Mouse (Mus musculus): Measurements from ENCODE around the gene Coro7. TPM values are rescaled to one million over a fixed set of nuclear protein-coding genes. Genes with fewer than 3 reads are reported as not detected.
"Not testable (repeated sequence)": the region's sequence is repeated elsewhere in the genome, so short reads cannot be mapped to it uniquely, and the experiment has no call there.

Gene Coro7
- polyA plus RNA-seq, 1 experiment = 104 TPM

DNA sequence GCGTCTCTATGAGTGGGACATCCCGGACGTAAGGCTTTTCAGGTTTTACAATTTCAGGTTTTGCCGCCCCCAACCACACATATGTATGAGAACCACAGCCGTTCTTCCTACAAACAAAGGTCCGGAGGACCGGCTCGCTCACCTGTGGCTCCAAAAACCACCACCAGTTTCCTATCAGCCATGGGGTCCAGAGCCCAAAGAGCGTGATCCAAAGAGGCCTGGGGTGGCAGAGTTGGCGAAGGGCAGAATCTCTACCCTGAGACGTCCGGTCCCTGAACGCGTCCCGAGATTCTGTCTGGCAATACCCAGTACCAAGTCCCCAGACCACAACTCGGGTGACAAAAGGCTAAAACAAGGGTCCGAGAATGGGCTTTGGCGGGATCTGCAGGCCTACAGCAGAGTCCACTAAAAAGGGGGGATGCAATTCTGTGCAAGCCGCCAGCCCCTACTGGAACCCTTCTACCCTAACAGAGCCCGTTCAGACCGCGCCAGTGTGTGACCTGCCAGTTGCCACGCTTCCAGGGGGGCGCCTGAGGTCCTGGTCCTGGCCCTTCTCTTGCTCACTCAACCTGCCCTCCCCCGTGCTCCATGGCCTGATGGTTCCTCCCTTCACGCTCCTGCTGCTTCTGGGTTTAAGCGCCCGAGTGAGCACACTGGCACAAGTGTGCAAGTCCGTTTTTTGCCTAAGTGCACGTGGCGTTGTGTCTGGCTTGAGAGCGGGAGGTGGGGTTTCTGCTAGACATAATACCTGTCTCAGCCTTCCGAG, 39.4 kb upstream of the Coro7 start, which contains the start of gene Nmral1:
Nmral1 (minus strand) TSS at position 604 of the 766 bp plus-strand sequence.
- Histone ChIP-seq H3K36me3 (replicated peaks; ENCODE audit: low read length) (peaks cover 26% of the 10 kb centered on the region), H3K27me3 (replicated peaks) (no peaks in the 10 kb centered on the region), H3K4me1 (peaks cover 60% of the 10 kb centered on the region), H3K4me3 (replicated peaks) (peak within 1 kb of the TSS; percentile 92), H3K9me3 (no peaks in the 10 kb centered on the region)
- TF ChIP-seq GATA1 (IDR thresholded peaks at IDR 0.05; ENCODE audit: borderline replicate concordance, low read length) (no peak), FLI1 (IDR thresholded peaks at IDR 0.05; ENCODE audit: low read length) (no peak)

DNA sequence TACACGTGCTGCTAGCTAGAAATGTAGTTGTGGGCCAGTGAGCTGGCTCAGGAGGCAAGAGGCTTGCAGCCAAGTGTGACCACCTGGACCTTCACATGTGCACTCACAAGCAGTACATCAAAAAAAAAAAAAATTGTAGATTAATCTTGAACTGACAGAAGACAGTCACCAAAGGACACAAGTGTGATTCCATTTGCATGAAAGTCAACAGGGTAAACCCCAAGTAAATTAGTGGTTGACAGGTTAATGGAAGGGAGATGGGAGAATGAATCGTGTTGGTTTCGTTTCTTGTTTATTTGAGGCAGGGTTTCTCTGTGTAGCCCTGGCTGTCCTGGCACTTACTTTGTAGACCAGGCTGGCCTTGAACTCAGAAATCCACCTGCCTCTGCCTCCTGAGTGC, 38.3 kb upstream of the Coro7 start:
- Histone ChIP-seq H3K4me3 (replicated peaks) (peak overlapping the region; percentile 92), H3K36me3 (replicated peaks; ENCODE audit: low read length) (peaks cover 35% of the 10 kb centered on the region), H3K9me3 (no peaks in the 10 kb centered on the region), H3K27me3 (replicated peaks) (no peaks in the 10 kb centered on the region), H3K4me1 (peaks cover 55% of the 10 kb centered on the region)
- no peak for TF ChIP-seq GATA1 (IDR thresholded peaks at IDR 0.05; ENCODE audit: borderline replicate concordance, low read length)
- no peak for TF ChIP-seq FLI1 (IDR thresholded peaks at IDR 0.05; ENCODE audit: low read length)

DNA sequence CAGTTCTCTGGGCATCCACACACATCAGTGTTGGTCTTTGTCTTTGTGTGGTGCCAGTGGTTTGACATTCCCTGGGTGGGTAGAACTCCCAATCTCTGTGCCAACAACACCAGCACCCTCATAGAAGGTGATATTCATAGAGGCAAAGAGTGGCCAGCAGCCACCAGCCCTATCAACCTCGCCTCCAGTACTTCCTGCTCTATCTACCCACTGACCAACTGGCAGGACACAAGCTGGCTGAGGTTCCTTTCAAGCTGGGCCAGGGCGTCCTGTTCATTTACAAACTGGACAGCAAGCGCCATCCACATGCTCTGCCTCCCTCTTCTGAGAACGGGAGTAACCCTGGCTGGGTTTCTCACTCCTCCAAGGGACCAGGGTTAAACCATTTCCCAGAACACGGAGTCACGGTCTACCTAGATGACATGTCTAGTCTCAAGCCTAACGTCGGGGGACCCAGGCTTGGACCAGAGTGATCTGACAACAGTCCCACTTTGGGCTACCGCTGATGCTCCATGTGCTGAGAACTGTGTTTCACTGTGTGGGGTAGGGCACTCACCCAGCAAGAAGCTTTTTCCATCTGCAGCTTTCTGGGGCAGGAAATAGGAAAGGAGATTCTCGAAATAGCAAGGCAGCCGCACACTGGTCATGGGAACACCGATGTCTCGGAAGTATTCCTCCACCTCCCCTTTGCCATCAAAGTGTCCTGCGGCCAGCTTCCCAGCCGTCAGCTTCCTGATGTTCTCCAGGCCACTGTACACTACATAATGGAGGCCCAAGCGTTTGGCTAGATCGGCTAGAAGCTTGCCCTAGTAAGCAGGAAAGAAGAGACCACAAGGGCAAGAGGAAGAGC, 34.5 kb upstream of the Coro7 start:
- peaks cover 72% of the 10 kb centered on the region for H3K36me3 ChIP-seq (replicated peaks; ENCODE audit: low read length)
- no peaks in the 10 kb centered on the region for H3K27me3 ChIP-seq (replicated peaks)
- peaks cover 32% of the 10 kb centered on the region for H3K4me1 ChIP-seq
- no peak for TF ChIP-seq FLI1 (IDR thresholded peaks at IDR 0.05; ENCODE audit: low read length)
- no peak for TF ChIP-seq GATA1 (IDR thresholded peaks at IDR 0.05; ENCODE audit: borderline replicate concordance, low read length)
- no peak overlapping the region for H3K4me3 ChIP-seq (replicated peaks)
- H3K9me3 ChIP-seq = no peaks in the 10 kb centered on the region

DNA sequence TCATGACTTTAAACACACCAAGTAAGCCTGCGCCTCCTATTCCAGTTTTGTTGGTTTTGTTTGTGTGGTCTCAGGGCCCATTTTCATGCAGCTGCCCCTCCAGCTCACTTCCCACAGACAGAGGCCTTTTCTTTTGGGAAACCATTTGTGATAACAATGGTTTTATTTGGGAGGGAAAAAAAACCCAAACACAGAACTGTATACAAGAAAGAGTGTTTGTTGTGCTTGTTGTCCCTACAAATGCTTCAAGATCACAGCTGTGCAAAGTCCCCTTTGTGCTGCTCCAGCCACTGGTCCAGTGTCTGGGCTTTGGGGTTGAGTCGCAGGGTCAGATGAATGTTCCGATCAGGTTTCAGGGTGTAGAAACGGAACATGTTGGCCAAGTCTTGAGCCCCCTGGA, 31.6 kb upstream of the Coro7 start:
- H3K9me3 ChIP-seq = no peaks in the 10 kb centered on the region
- no peak overlapping the region for H3K4me3 ChIP-seq (replicated peaks)
- peaks cover 97% of the 10 kb centered on the region for H3K36me3 ChIP-seq (replicated peaks; ENCODE audit: low read length)
- H3K4me1 ChIP-seq = peaks cover 20% of the 10 kb centered on the region
- TF ChIP-seq FLI1 (IDR thresholded peaks at IDR 0.05; ENCODE audit: low read length) (no peak), GATA1 (IDR thresholded peaks at IDR 0.05; ENCODE audit: borderline replicate concordance, low read length) (no peak)
- no peaks in the 10 kb centered on the region for H3K27me3 ChIP-seq (replicated peaks)

DNA sequence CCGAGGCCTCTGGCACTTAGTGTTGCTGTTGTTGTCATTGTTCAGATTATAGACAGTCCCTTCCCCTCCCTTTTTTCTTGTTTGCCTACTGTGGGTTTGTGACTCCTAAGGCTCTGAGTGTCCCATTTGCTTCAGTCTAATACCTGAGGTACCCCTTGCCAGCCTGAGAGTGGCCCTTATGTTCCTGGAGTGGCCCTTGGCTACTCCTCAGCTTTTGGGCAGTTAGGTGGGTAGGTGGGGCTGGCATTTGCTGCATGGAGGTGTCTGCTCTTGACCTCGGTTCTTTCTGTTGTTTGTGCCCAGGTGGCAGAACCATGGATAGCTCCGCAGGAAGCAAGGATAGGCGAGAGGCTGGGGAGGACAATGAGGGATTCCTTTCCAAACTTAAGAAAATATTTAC, 26.0 kb upstream of the Coro7 start:
- Histone ChIP-seq H3K27me3 (replicated peaks) (no peaks in the 10 kb centered on the region), H3K36me3 (replicated peaks; ENCODE audit: low read length) (peaks cover 98% of the 10 kb centered on the region), H3K4me1 (0 out of 2 replicates have a peak, but pooled peaks cover 3% of the 10 kb centered on the region), H3K9me3 (no peaks in the 10 kb centered on the region), H3K4me3 (replicated peaks) (no peak overlapping the region)
- TF ChIP-seq FLI1 (IDR thresholded peaks at IDR 0.05; ENCODE audit: low read length) = no peak
- no peak for TF ChIP-seq GATA1 (IDR thresholded peaks at IDR 0.05; ENCODE audit: borderline replicate concordance, low read length)

DNA sequence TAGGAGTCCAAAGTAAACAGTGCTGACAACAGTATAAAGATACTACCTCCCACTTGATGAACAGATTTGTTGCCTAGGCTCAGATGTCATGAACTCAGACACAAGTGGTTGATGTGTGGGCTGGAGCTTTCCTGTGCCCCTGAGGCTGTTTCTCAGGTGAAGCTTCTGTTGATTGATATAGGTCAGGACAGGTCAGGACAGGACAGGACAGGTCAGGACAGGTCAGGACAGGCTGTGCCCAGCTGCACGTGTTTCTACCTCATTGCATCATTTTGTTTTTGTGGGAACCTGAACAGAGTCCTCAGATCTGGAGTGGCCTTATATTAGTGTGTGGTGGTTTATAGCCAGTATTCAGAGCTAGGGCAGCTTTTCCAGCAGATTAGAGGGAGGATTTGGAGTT, 23.1 kb upstream of the Coro7 start:
- Histone ChIP-seq H3K9me3 (no peaks in the 10 kb centered on the region), H3K4me1 (0 out of 2 replicates have a peak, but pooled peaks cover 3% of the 10 kb centered on the region), H3K36me3 (replicated peaks; ENCODE audit: low read length) (peaks cover 98% of the 10 kb centered on the region), H3K4me3 (replicated peaks) (no peak overlapping the region), H3K27me3 (replicated peaks) (no peaks in the 10 kb centered on the region)
- TF ChIP-seq GATA1 (IDR thresholded peaks at IDR 0.05; ENCODE audit: borderline replicate concordance, low read length) (no peak), FLI1 (IDR thresholded peaks at IDR 0.05; ENCODE audit: low read length) (no peak)

DNA sequence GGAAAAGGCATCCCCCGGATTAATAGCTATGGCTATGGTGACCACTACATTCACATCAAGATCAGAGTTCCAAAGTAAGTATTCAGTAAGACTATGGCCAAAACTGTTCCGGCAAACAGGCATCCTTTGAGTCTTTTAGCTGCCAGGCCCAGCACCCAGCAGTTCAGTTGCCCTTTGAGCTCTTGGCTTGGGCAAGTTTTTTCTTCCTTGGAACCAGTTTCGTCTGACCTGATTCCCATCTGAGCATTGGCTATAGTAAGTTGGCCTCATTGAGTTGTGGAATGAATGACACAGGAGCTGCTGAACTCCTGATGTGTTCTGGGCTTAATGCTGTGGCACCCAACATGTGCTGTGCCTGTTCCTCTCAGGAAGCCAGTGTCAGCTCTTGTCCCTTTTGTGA, 21.6 kb upstream of the Coro7 start:
- no peaks in the 10 kb centered on the region for H3K27me3 ChIP-seq (replicated peaks)
- 0 out of 2 replicates have a peak, but pooled peaks cover 3% of the 10 kb centered on the region for H3K4me1 ChIP-seq
- H3K9me3 ChIP-seq = no peaks in the 10 kb centered on the region
- no peak overlapping the region for H3K4me3 ChIP-seq (replicated peaks)
- peaks cover 98% of the 10 kb centered on the region for H3K36me3 ChIP-seq (replicated peaks; ENCODE audit: low read length)
- TF ChIP-seq GATA1 (IDR thresholded peaks at IDR 0.05; ENCODE audit: borderline replicate concordance, low read length) (no peak), FLI1 (IDR thresholded peaks at IDR 0.05; ENCODE audit: low read length) (no peak)

DNA sequence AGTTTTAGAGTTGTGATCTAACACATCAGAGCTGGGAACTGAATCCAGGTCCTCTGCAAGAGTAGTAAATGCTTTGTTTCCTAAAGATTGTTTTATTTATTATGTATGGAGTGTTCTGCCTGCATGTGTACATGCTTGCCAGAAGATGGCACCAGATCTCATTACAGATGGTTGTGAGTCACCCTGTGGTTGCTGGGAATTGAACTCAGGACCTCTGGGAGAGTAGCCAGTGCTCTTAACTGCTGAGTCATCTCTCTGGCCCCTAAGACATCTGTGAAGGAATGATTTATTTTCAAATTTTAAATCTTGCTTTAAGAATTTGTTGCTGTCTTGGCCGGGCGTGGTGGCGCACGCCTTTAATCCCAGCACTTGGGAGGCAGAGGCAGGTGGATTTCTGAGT, 9.8 kb upstream of the Coro7 start:
- Histone ChIP-seq H3K4me1 (peaks cover 17% of the 10 kb centered on the region), H3K36me3 (replicated peaks; ENCODE audit: low read length) (peaks cover 71% of the 10 kb centered on the region)
- not testable (repeated sequence) for H3K9me3 ChIP-seq; H3K27me3 ChIP-seq (replicated peaks); H3K4me3 ChIP-seq (replicated peaks)

DNA sequence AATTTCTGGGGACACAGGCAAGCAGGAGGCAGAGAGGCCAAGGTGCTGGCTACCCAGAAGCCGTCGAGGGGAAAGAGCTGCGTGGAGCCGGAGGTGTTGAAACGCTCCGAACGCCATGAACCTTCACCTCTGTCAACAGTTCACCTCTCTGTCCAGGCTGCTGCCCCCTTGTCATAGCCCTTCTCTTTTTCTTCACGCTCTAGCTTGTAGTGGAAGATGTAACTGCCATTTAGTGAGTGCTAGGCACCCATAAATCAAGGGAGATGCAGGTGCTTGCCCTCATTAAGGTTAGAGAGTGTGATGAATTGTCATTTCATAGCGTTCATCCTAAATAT, 4.8 kb upstream of the Coro7 start:
- H3K4me3 ChIP-seq (replicated peaks) = peak overlapping the region; percentile 95
- H3K36me3 ChIP-seq (replicated peaks; ENCODE audit: low read length) = peaks cover 24% of the 10 kb centered on the region
- TF ChIP-seq GATA1 (IDR thresholded peaks at IDR 0.05; ENCODE audit: borderline replicate concordance, low read length) (no peak), FLI1 (IDR thresholded peaks at IDR 0.05; ENCODE audit: low read length) (no peak)
- no peaks in the 10 kb centered on the region for H3K9me3 ChIP-seq
- no peaks in the 10 kb centered on the region for H3K27me3 ChIP-seq (replicated peaks)
- H3K4me1 ChIP-seq = peaks cover 38% of the 10 kb centered on the region
